Mouse (Mus musculus): ENCODE measurements at regions not wholly inside any gene's neighbourhood (a gene's known extent, or its start where the extent isn't known, plus 50 kb on each side); places are given as distances from the start of the nearest gene placed in this dataset.
"Not testable (repeated sequence)": the region's sequence is repeated elsewhere in the genome, so short reads cannot be mapped to it uniquely, and the experiment has no call there.

DNA sequence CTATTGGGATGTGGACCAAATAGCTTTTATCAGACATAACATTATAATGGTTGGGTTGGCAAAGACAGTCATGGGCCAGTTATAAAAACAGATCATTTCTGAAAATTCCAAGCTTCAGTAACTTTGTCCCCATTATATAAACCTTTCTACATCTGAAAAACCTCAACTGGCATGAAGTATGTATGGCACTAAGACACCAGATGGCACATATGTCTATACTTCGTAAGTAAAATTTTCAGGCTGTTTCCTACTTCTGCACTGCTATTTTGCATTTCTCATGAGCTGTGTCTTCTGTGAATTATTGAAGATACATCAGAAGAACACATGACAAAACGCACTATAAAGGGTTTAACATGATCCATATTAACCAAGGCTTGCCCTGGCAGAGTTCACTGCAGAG lies 428.1 kb downstream of the Pom121l12 start:
- TF ChIP-seq CTCF (IDR thresholded peaks at IDR 0.05; ENCODE audit: borderline replicate concordance, extremely low read depth, insufficient read depth, insufficient read length), result no peak
- TF ChIP-seq POLR2A (IDR thresholded peaks at IDR 0.05; ENCODE audit: borderline replicate concordance, extremely low read depth, insufficient read depth, insufficient read length, poor library complexity, severe bottlenecking), result no peak
- DNase-seq (ENCODE audit: low read depth), result peak; percentile 37

DNA sequence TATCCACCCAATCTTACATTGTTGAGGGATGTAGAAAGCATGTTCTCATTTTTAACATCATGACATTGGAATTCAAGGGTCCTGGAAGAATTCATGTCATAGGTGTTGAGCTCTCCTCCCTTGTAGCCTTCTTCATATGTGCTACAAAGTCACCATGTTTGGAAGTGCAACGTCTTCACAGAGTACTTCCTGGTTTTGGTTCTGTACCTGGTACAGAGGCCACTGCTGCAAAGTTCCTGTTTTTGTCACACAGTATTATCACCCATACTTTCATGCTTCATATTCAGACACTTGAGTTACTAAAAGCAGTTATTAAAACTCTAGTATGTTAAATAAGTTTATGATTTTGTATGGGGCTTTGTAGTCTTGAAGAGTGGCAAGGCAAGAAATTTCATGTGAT lies 443.1 kb downstream of the Pom121l12 start:
- TF ChIP-seq POLR2A (IDR thresholded peaks at IDR 0.05; ENCODE audit: borderline replicate concordance, extremely low read depth, insufficient read depth, insufficient read length, poor library complexity, severe bottlenecking), result no peak
- no peak for TF ChIP-seq CTCF (IDR thresholded peaks at IDR 0.05; ENCODE audit: borderline replicate concordance, extremely low read depth, insufficient read depth, insufficient read length)

DNA sequence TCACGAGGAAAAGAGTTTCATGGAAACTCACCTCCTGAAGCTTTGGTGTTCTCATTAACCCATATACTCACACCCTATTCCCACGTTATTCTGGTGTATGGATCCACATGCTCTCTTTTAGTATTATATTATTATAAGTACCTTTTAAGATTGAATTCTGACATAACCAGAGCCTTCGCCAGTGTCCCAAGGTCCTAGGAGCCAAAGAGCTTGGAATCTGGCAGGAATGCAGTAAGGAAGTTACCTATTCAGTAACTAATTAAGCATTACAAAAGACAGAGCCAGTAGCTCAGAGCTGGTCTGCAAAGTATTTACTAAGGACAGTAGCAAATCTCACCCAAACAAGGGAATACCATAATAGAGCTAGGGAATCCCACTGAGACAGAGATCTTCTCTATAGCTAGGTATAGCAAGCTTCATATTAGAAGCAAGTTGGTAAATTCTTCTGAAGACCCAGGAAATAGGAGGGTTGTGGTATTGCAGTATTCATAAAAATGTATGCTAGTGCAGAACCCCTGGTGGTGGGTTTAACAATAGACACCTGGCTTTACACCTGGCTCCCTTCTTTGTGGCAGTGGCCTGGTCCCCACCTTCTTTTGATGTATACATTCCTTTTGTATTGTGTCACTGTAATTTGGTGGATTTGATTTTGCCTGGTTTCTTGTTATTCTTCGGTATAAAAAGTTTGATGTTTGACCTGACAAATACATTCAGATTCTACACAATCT lies 490.0 kb downstream of the Pom121l12 start:
- not testable (repeated sequence) for DNase-seq (ENCODE audit: low read depth)

More for the DNA sequence above, 443.1 kb downstream of the Pom121l12 start:
- DNase-seq (ENCODE audit: low read depth), result no peak

DNA sequence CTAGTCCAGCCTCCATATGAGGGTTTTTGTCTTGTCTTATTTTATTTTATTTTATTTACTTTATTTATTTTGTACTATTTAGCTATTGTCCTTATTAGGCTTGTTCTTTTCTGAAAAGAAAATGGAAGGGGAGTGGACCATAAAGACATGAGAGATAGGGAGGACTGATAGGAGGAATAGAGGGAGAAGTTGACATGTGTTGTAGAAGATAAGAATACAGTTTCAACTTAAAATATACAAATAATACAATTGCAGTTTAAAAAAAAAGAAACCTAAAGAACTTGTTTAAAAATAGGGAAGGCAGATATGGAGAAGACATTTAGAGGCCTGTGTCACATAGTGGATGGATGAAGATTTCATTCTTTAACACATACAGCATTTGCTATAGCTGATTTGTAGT lies 497.8 kb downstream of the Pom121l12 start:
- TF ChIP-seq CTCF (IDR thresholded peaks at IDR 0.05; ENCODE audit: borderline replicate concordance, extremely low read depth, insufficient read depth, insufficient read length), result no peak
- TF ChIP-seq POLR2A (IDR thresholded peaks at IDR 0.05; ENCODE audit: borderline replicate concordance, extremely low read depth, insufficient read depth, insufficient read length, poor library complexity, severe bottlenecking), result no peak
- DNase-seq (ENCODE audit: low read depth), result no peak

DNA sequence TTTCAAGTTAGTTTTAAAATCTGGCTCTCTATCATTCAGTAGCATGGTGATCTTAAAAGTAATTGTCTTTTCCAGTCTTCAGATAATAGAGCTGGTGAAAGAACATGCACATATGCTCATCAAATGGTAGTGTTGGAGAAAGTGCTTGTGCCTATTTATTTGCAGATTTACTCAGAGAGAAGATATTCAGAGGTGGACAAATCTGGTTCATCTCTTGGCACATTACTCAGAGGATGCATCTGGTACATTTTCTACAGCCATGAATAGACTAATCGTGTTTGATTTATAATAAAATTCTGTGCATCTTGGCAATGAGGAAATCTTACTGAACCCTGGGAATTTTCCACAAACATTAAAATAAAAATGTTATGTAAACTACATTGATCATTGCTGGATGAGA lies 509.0 kb downstream of the Pom121l12 start:
- TF ChIP-seq CTCF (IDR thresholded peaks at IDR 0.05; ENCODE audit: borderline replicate concordance, extremely low read depth, insufficient read depth, insufficient read length), result no peak
- TF ChIP-seq POLR2A (IDR thresholded peaks at IDR 0.05; ENCODE audit: borderline replicate concordance, extremely low read depth, insufficient read depth, insufficient read length, poor library complexity, severe bottlenecking), result no peak
- DNase-seq (ENCODE audit: low read depth), result no peak

DNA sequence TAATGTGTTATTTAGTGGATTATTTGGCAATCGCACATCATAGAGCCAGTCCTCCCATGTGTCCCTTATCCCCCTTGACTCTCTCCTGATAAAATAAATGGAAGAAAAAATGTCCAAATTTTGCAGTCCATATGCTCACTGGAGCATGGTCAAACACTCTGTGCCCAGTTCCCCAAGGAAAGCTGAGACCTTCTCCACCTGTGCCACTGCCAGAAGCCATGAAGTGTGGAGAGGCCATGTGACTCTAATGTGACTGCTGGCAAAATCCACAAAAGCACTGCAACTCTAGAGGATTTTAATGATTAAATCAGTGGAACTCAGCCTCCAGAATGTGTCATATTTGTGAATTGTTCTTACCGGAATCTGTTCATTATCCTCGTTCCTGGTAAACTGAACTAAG lies 514.5 kb downstream of the Pom121l12 start:
- DNase-seq (ENCODE audit: low read depth), result peak; percentile 36

DNA sequence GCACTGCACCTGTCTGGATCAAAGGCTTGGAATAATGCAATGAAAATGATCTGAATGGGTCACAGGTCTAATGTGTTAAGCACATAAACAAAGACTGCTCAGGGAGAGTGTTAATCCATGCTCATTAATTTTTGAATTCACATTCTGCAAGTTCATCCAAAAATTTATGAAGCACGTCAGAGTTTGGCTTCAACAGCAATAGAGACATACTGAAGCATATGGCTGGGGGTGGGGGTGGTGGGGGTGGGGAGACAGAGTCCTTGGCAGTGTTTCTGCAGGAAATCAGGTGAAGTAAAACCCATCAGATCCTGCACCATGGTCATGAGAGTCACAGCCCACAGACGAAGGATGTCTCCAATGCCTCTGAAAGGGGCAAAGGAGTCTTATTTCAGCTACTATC lies 526.7 kb downstream of the Pom121l12 start:
- TF ChIP-seq POLR2A (IDR thresholded peaks at IDR 0.05; ENCODE audit: borderline replicate concordance, extremely low read depth, insufficient read depth, insufficient read length, poor library complexity, severe bottlenecking) (no peak), CTCF (IDR thresholded peaks at IDR 0.05; ENCODE audit: borderline replicate concordance, extremely low read depth, insufficient read depth, insufficient read length) (no peak)
- peak; percentile 74 for DNase-seq (ENCODE audit: low read depth)

More for the DNA sequence above, 514.5 kb downstream of the Pom121l12 start:
- TF ChIP-seq POLR2A (IDR thresholded peaks at IDR 0.05; ENCODE audit: borderline replicate concordance, extremely low read depth, insufficient read depth, insufficient read length, poor library complexity, severe bottlenecking), result no peak
- no peak for TF ChIP-seq CTCF (IDR thresholded peaks at IDR 0.05; ENCODE audit: borderline replicate concordance, extremely low read depth, insufficient read depth, insufficient read length)

All from brain, embryonic 14.5 days (tissue).